Mouse (Mus musculus) B cell, adult 62 days (primary cell): ENCODE results near the gene Ptpn11. TPM values are rescaled to one million over a fixed set of nuclear protein-coding genes. Genes with fewer than 3 reads are reported as not detected.

ENCODE experiments used
- total RNA-seq: library from RNA; stranded (reverse); gene quantifications from 4 replicates; pipeline ENCODE4 v1.2.4, GENCODE M21; 2023

Ptpn11 gene
- 35.8 to 41.2 TPM (median 38.0 TPM) in 4 replicates for total RNA-seq

GRCm38 (mm10) chr5:121190836-121191583, at the start of gene Ptpn11:
Gene Ptpn11 (minus strand): TSS chr5:121191397.

GRCm38 (mm10) chr5:121219980-121220731, 29.0 kb upstream of the Ptpn11 start, which contains the start of gene Hectd4:
Gene Hectd4 (plus strand): TSS chr5:121220219.

GRCm38 (mm10) chr5:121204132-121205089, 13.2 kb upstream of the Ptpn11 start, which contains the start of gene Rpl6:
Gene Rpl6 (plus strand): TSS chr5:121204481.

Other genes starting within 250 kb of the Ptpn11 start
- not detected in 4 replicates for gene Rph3a, start 181.3 kb downstream of the Ptpn11 start, total RNA-seq
- gene Rpl6, start 13.1 kb upstream of the Ptpn11 start, total RNA-seq, result 1,725 to 1,892 TPM (median 1,807 TPM) in 4 replicates
- 45.3 to 58.7 TPM (median 51.9 TPM) in 4 replicates for gene Hectd4, start 28.8 kb upstream of the Ptpn11 start, total RNA-seq
- gene Trafd1, start 194.2 kb upstream of the Ptpn11 start, total RNA-seq, result 71.6 to 89.6 TPM (median 78.6 TPM) in 4 replicates
- gene Naa25, start 206.5 kb upstream of the Ptpn11 start, total RNA-seq, result 44.1 to 51.0 TPM (median 45.5 TPM) in 4 replicates